Mouse (Mus musculus) embryonic facial prominence, embryonic 14.5 days (tissue): ENCODE data around the gene Prepl. TPM values are rescaled to one million over a fixed set of nuclear protein-coding genes. Genes with fewer than 3 reads are reported as not detected.

Source experiments
- polyA plus RNA-seq: library from polyadenylated mRNA; unstranded; fragments of >200 nt; fragmentation: Nextera tagmentation; extraction: Ambion mirVana; gene quantifications from 2 replicates; pipeline ENCODE4 v1.2.1, GENCODE M21; 2014

Prepl gene
- polyA plus RNA-seq, 1 experiment from 2014 or later = 58.3 TPM

Other genes with a start within 250 kb of the Prepl start
- gene Ppm1b, start 133.5 kb downstream of the Prepl start, polyA plus RNA-seq = 72.6 and 73.7 TPM in 2 replicates
- 0.32 and 0.35 TPM in 2 replicates for gene Slc3a1, start 61.9 kb downstream of the Prepl start, polyA plus RNA-seq
- 9.9 and 10.1 TPM in 2 replicates for gene Camkmt, start 311 bp upstream of the Prepl start, polyA plus RNA-seq